Mouse (Mus musculus): Measurements from ENCODE around the gene Spi1.

GRCm38 (mm10) chr2:91113852-91114251 is 31.7 kb downstream of the Spi1 start:
- TF ChIP-seq CTCF (IDR thresholded peaks at IDR 0.05; ENCODE audit: low read depth, low read length) (no peak), POLR2A (IDR thresholded peaks at IDR 0.05; ENCODE audit: extremely low read depth, insufficient read depth, low read length) (no peak)

Data from liver, adult 2 months (tissue).